ENCODE assay signal across 8 mouse cellular contexts in the genomic region with DNA sequence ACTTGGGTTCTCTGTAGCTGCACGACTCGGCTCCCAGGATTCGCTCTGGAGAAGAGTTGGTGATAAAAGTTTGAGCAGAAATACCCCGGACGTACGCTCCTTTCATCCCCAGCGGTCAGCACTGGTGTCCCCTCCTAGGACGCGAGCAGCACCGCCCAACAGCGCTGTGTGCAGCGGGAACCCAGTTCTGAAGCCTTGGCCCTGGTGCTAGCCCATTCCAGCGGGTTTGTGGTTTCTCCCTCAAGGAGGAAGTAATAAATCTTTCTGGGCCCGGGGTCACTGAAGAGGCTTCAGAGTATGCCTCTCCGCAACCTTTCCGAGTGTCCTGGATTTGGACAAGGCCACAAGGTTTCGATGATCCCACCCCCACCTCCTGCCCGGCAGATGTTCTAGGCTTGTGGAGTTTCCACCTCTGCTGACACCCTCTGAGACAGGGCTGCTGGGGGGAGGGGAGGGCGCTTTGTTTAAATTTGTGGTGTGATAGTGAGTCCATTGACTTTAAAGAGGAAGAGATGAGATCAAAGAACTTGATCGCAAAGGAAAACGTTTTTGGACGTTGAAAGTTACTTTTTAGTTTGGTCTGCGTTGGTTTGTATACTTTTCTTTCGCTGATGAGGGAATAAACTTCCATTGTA. TPM values are rescaled to one million over a fixed set of nuclear protein-coding genes. Genes with fewer than 3 reads are reported as not detected.
DNase-seq lines count a peak whose midpoint lies in the region; ATAC-seq and TF ChIP-seq lines count a peak whose summit lies in the region.

No protein-coding gene starts in this region.

- TF ChIP-seq POLR2A in cerebellum, adult 2 months (IDR thresholded peaks at IDR 0.05; ENCODE audit: borderline replicate concordance, insufficient read depth, low read length) = no peak
- TF ChIP-seq POLR2A in bone marrow, adult 2 months (IDR thresholded peaks at IDR 0.05; ENCODE audit: borderline replicate concordance, control insufficient read depth, low read depth, low read length) = no peak

- intact Hi-C loops in left cerebral cortex, postnatal 25 days (cut with DNase I) = loop anchor here (2.0 to 10.0 kb wide), 4 partner anchors 85 to 563 kb away; no protein-coding TSS in a partner anchor

- peak overlapping the region; percentile 67 for H3K9ac ChIP-seq in heart, embryonic 15.5 days
- H3K9ac ChIP-seq in kidney, postnatal 0 days (ENCODE audit: low read depth, low read length) = peak overlapping the region; percentile 63
- H3K9ac ChIP-seq in stomach, embryonic 15.5 days = peak overlapping the region; percentile 29

- no peak for DNase-seq in cerebellum, adult 2 months
- no peak for DNase-seq in cerebellum, adult 11-12 months
- peak; percentile 84 for DNase-seq in kidney, postnatal 0 days (ENCODE audit: low spot score)
- peak; percentile 36 for DNase-seq in lung, postnatal 14 days
- DNase-seq in left cerebral cortex, postnatal 25 days (ENCODE audit: low spot score in 2 of 2) = no peak

- WGBS in cerebellum, adult 2 months = 4% methylated on average over 24 of the region's 24 CpGs
- WGBS in bone marrow, adult 2 months = 1% methylated on average over 24 of the region's 24 CpGs
- 2% methylated on average over 24 of the region's 24 CpGs for WGBS in heart, embryonic 15.5 days
- under 1% methylated on average over 24 of the region's 24 CpGs for WGBS in kidney, postnatal 0 days
- WGBS in stomach, embryonic 15.5 days = 1% methylated on average over 24 of the region's 24 CpGs

- no peaks in the 10 kb centered on the region for H3K36me3 ChIP-seq in heart, embryonic 15.5 days
- no peaks in the 10 kb centered on the region for H3K36me3 ChIP-seq in kidney, postnatal 0 days (ENCODE audit: insufficient read depth, low read length)
- no peaks in the 10 kb centered on the region for H3K36me3 ChIP-seq in stomach, embryonic 15.5 days

- H3K9me3 ChIP-seq in heart, embryonic 15.5 days (replicated peaks) = no peaks in the 10 kb centered on the region
- no peaks in the 10 kb centered on the region for H3K9me3 ChIP-seq in kidney, postnatal 0 days (replicated peaks; ENCODE audit: low read length)
- no peaks in the 10 kb centered on the region for H3K9me3 ChIP-seq in stomach, embryonic 15.5 days

- H3K27ac ChIP-seq in cerebellum, adult 2 months (ENCODE audit: insufficient read depth, low read length) = 0 out of 2 replicates have a peak overlapping the region, but pooled peaks have one; percentile 31
- peak overlapping the region; percentile 11; the same call in 1 of the 2 replicates for H3K27ac ChIP-seq in bone marrow, adult 2 months (ENCODE audit: control insufficient read depth, insufficient read depth, low read depth, low read length, poor library complexity)
- H3K27ac ChIP-seq in heart, embryonic 15.5 days = peak overlapping the region; percentile 61; the same call in 1 of the 2 replicates
- peak overlapping the region; percentile 92; the same call in 1 of the 2 replicates for H3K27ac ChIP-seq in kidney, postnatal 0 days
- H3K27ac ChIP-seq in stomach, embryonic 15.5 days = peak overlapping the region; percentile 83

- peak overlapping the region; percentile 58 for H3K4me3 ChIP-seq in cerebellum, adult 2 months (replicated peaks; ENCODE audit: insufficient read depth, low read depth, low read length)
- no peak overlapping the region for H3K4me3 ChIP-seq in bone marrow, adult 2 months (replicated peaks; ENCODE audit: control insufficient read depth, low read depth, low read length)
- H3K4me3 ChIP-seq in heart, embryonic 15.5 days = peak overlapping the region; percentile 78
- H3K4me3 ChIP-seq in kidney, postnatal 0 days (replicated peaks; ENCODE audit: low read depth, low read length) = peak overlapping the region; percentile 66
- peak overlapping the region; percentile 59 for H3K4me3 ChIP-seq in stomach, embryonic 15.5 days (replicated peaks)

- H3K27me3 ChIP-seq in cerebellum, adult 2 months (ENCODE audit: control insufficient read depth, insufficient read depth, low read length) = no peaks in the 10 kb centered on the region; the same call in 1 of the 2 replicates
- peaks cover 33% of the 10 kb centered on the region for H3K27me3 ChIP-seq in heart, embryonic 15.5 days
- no peaks in the 10 kb centered on the region for H3K27me3 ChIP-seq in kidney, postnatal 0 days (ENCODE audit: insufficient read depth, low read length)
- peaks cover 19% of the 10 kb centered on the region; the same call in 1 of the 2 replicates for H3K27me3 ChIP-seq in stomach, embryonic 15.5 days (replicated peaks)

- TF ChIP-seq CTCF in cerebellum, adult 2 months (IDR thresholded peaks at IDR 0.05; ENCODE audit: borderline replicate concordance, insufficient read depth, low read depth, low read length) = no peak
- TF ChIP-seq CTCF in bone marrow, adult 2 months (IDR thresholded peaks at IDR 0.05; ENCODE audit: control insufficient read depth, insufficient read depth, low read length) = no peak
- no peak for TF ChIP-seq CTCF in kidney, postnatal 0 days (IDR thresholded peaks at IDR 0.05; ENCODE audit: low read depth)

- ATAC-seq in heart, embryonic 15.5 days (replicated peaks; ENCODE audit: insufficient number of reproducible peaks, insufficient read depth, low FRiP score, low read depth) = 0 out of 2 replicates have a peak, but pooled peaks have one; percentile 20
- peak; percentile 51 for ATAC-seq in kidney, postnatal 0 days (replicated peaks; ENCODE audit: low FRiP score, low read depth)
- no peak; the same call in 1 of the 2 replicates for ATAC-seq in stomach, embryonic 15.5 days (ENCODE audit: insufficient read depth, low FRiP score, low read depth)

- peak overlapping the region; percentile 100 for H3K4me2 ChIP-seq in heart, embryonic 15.5 days
- H3K4me2 ChIP-seq in kidney, postnatal 0 days (ENCODE audit: low read length) = peak overlapping the region; percentile 96
- peak overlapping the region; percentile 99 for H3K4me2 ChIP-seq in stomach, embryonic 15.5 days

- no peaks in the 10 kb centered on the region for H3K4me1 ChIP-seq in cerebellum, adult 2 months (ENCODE audit: control insufficient read depth, insufficient read depth, low read length)
- no peaks in the 10 kb centered on the region for H3K4me1 ChIP-seq in bone marrow, adult 2 months (ENCODE audit: control insufficient read depth, insufficient read depth, low read length)
- peaks cover 29% of the 10 kb centered on the region for H3K4me1 ChIP-seq in heart, embryonic 15.5 days (replicated peaks)
- peaks cover 16% of the 10 kb centered on the region for H3K4me1 ChIP-seq in kidney, postnatal 0 days (replicated peaks; ENCODE audit: insufficient read depth, low read length)
- peaks cover 22% of the 10 kb centered on the region for H3K4me1 ChIP-seq in stomach, embryonic 15.5 days

RNA-seq across cellular contexts. Expression of a gene that starts 1.2 kb away (rescaled TPM):
- 15.4 and 16.8 TPM in 2 replicates for polyA plus RNA-seq in cerebellum, adult 2 months (2012; rRNA removed)
- polyA plus RNA-seq in bone marrow, adult 2 months (2011; ENCODE audit: insufficient read depth, insufficient read length, low replicate concordance, missing spikeins) = 1.0 and 1.5 TPM in 2 replicates
- polyA plus RNA-seq in heart, embryonic 15.5 days (2015; fragmentation: Nextera tagmentation; extraction: Ambion mirVana) = 1.9 and 2.8 TPM in 2 replicates
- 4.8 and 5.5 TPM in 2 replicates for polyA plus RNA-seq in kidney, postnatal 0 days (2015; fragmentation: Nextera tagmentation; extraction: Ambion mirVana)
- polyA plus RNA-seq in stomach, embryonic 15.5 days (2015; fragmentation: Nextera tagmentation; extraction: Ambion mirVana) = 8.4 and 10.6 TPM in 2 replicates
- 10 to 100 TPM; 74.8 to 79.6 TPM for total RNA-seq in left cerebral cortex, postnatal 25 days (2021)

Comparison
In these comparisons a context has a peak if more than half of its experiments do, and no peak if none do; other contexts are left out.
1. DNase-seq: peak in kidney, postnatal 0 days (single experiment) and lung, postnatal 14 days (single experiment); none in cerebellum, adult 2 months (0 of 2), cerebellum, adult 11-12 months (single experiment) and left cerebral cortex, postnatal 25 days (0 of 2).
2. H3K27ac ChIP-seq: peak in every context shown above with its lines; median percentile 92 in kidney, postnatal 0 days; 83 in stomach, embryonic 15.5 days; 61 in heart, embryonic 15.5 days; 31 in cerebellum, adult 2 months; 11 in bone marrow, adult 2 months.
3. Peak in every context shown above with its lines, with median percentiles within 50 percentile points of each other: H3K4me2 ChIP-seq and H3K9ac ChIP-seq.